Mouse (Mus musculus): ENCODE measurements at regions not wholly inside any gene's neighbourhood (a gene's known extent, or its start where the extent isn't known, plus 50 kb on each side); places are given as distances from the start of the nearest gene placed in this dataset.
A peak's percentile ranks its signal among the peaks of the same experiment; 100 is the strongest.

- H3K27ac ChIP-seq: no peak overlapping the region
- H3K9me3 ChIP-seq: no peaks in the 10 kb centered on the region
- H3K27me3 ChIP-seq: no peaks in the 10 kb centered on the region
- no peak overlapping the region for H3K4me2 ChIP-seq (replicated peaks)
- no peaks in the 10 kb centered on the region for H3K36me3 ChIP-seq
- H3K4me3 ChIP-seq: no peak overlapping the region
- no peak overlapping the region for H3K9ac ChIP-seq
- WGBS: 78% methylated on average over 5 of the region's 5 CpGs
- H3K4me1 ChIP-seq: no peaks in the 10 kb centered on the region
- ATAC-seq (ENCODE audit: low FRiP score, low read depth): no peak
Observed at GRCm38 (mm10) chrX:57869648-57870047, 152.9 kb upstream of the Zic3 start.

DNA sequence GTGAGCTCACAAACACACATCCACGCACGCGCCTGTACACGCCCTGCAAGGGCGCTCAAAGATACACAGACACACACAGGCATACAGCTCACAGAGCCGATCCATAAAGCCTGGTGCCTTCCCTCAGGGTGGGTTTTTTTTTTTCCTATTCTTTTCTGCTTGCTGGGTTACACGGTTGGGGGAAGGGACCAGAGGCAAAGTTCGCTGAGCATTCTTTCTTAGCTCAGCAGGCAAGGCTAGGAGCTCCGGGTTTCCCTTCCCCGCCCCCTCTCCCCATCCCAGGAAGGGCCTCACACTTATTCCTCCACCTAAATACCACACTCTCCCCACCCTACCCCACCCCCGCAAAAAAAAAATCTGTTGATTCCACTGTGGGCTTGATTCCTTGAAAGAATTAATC is 105.8 kb upstream of the Zic3 start:
- no peak for ATAC-seq (ENCODE audit: low FRiP score, low read depth)
- peaks cover 35% of the 10 kb centered on the region for H3K27me3 ChIP-seq
- peak overlapping the region; percentile 41 for H3K4me2 ChIP-seq (replicated peaks)
- no peak overlapping the region for H3K9ac ChIP-seq
- no peak overlapping the region for H3K27ac ChIP-seq
- no peaks in the 10 kb centered on the region for H3K4me1 ChIP-seq
- H3K9me3 ChIP-seq: no peaks in the 10 kb centered on the region
- no peaks in the 10 kb centered on the region for H3K36me3 ChIP-seq
- 22% methylated on average over 11 of the region's 11 CpGs for WGBS
- H3K4me3 ChIP-seq: peak overlapping the region; percentile 7; the same call in 1 of the 2 replicates

DNA sequence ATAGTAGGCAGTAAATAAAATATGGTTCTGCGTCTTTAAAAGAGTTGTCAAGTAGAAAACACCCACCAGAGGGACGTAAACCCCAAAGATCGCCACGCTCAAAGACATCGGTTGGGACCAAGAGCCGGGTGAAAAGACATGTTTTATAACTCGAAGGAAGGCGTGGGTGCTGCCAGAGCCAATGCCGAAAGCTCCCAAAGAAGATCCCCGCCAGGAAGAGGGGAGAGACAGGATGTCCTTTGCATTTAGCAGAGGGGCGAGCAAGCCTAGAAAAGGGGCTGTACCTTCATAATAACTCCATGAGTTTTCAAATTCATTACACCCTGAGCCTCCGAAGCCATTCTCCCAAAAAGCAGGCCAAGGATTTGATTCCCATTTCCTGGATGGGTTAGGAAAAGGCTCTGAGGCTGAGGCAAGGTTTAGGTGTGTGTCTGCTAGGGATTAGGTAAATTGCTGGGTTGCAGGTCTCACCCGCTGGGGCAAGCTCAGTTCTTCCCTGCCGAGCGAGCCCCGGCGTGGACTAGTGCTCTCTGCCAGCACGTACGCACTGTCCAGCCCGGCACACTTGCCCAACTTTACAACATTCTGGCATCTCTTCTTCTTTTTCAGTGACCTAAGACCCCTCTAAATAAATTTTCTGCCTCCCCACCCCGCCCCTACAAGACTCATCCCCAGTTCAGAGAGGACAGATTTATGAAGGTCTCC is 104.9 kb upstream of the Zic3 start:
- Histone ChIP-seq H3K9me3 (no peaks in the 10 kb centered on the region), H3K27ac (no peak overlapping the region), H3K9ac (no peak overlapping the region), H3K27me3 (peaks cover 42% of the 10 kb centered on the region), H3K4me2 (replicated peaks) (peak overlapping the region; percentile 41), H3K4me3 (peak overlapping the region; percentile 7; the same call in 1 of the 2 replicates), H3K36me3 (no peaks in the 10 kb centered on the region), H3K4me1 (no peaks in the 10 kb centered on the region)
- no peak for ATAC-seq (ENCODE audit: low FRiP score, low read depth)
- 10% methylated on average over 21 of the region's 21 CpGs for WGBS

- no peak overlapping the region for H3K9ac ChIP-seq
- 0 out of 2 replicates have a peak overlapping the region, but pooled peaks have one; percentile 7 for H3K4me3 ChIP-seq
- H3K9me3 ChIP-seq: no peaks in the 10 kb centered on the region
- H3K36me3 ChIP-seq: no peaks in the 10 kb centered on the region
- ATAC-seq (ENCODE audit: low FRiP score, low read depth): no peak
- peaks cover 50% of the 10 kb centered on the region for H3K27me3 ChIP-seq
- no peaks in the 10 kb centered on the region for H3K4me1 ChIP-seq
- no peak overlapping the region for H3K27ac ChIP-seq
- no peak overlapping the region for H3K4me2 ChIP-seq (replicated peaks)
- WGBS: 17% methylated on average over 23 of the region's 25 CpGs
Observed at GRCm38 (mm10) chrX:57918181-57919115, 104.1 kb upstream of the Zic3 start.

DNA sequence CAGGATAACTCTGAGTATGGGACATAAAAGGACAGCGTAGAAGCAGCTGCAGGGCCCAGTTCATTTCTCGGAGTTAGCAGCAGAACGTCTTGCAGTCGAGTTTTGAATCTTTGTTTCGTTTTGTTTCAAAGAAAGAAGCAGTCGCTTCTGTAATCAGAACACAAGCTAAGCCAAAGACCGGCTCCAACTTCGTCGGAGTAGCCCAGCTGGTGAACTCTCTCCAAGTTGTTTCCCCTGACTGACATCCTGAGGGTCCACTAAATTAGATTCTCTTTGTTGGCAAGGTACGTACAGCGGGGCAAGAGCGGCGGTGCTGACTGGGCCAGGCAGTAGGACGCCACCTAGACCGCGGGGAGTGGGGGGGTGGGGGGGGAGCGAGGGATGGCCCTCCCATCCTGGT is 102.6 kb upstream of the Zic3 start:
- no peak overlapping the region for H3K27ac ChIP-seq
- peaks cover 50% of the 10 kb centered on the region for H3K27me3 ChIP-seq
- no peaks in the 10 kb centered on the region for H3K9me3 ChIP-seq
- no peak for ATAC-seq (ENCODE audit: low FRiP score, low read depth)
- 23% methylated on average over 17 of the region's 17 CpGs for WGBS
- peak overlapping the region; percentile 27 for H3K4me3 ChIP-seq
- no peak overlapping the region for H3K9ac ChIP-seq
- no peaks in the 10 kb centered on the region for H3K4me1 ChIP-seq
- no peaks in the 10 kb centered on the region for H3K36me3 ChIP-seq
- peak overlapping the region; percentile 53 for H3K4me2 ChIP-seq (replicated peaks)

DNA sequence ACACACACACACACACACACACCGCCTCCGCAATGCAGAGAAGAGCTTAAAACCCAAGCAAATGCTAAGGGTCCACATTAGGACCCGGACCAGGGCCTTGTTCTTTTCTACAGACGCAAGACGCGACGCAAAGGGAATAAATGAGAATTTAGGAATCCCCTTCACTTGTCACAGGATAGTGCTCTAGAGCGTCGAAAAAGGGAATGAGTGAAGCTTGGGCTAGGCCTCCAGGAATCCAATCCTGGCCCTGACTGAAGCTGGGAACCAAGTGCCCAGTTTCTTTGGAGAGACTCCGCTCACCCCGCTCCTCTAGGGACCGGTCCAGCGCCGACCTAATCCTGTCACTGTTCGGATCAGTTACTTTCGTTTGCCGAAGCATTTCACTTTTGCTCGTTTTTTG is 102.1 kb upstream of the Zic3 start:
- Histone ChIP-seq H3K36me3 (no peaks in the 10 kb centered on the region), H3K9me3 (no peaks in the 10 kb centered on the region), H3K4me3 (peak overlapping the region; percentile 27; the same call in 1 of the 2 replicates), H3K9ac (no peak overlapping the region), H3K4me2 (replicated peaks) (peak overlapping the region; percentile 53), H3K27ac (no peak overlapping the region), H3K4me1 (no peaks in the 10 kb centered on the region), H3K27me3 (peaks cover 50% of the 10 kb centered on the region)
- 27% methylated on average over 18 of the region's 18 CpGs for WGBS
- no peak for ATAC-seq (ENCODE audit: low FRiP score, low read depth)

- H3K4me1 ChIP-seq: no peaks in the 10 kb centered on the region
- H3K27me3 ChIP-seq: peaks cover 52% of the 10 kb centered on the region
- ATAC-seq (ENCODE audit: low FRiP score, low read depth): no peak
- H3K9me3 ChIP-seq: no peaks in the 10 kb centered on the region
- WGBS: 14% methylated on average over 16 of the region's 16 CpGs
- H3K36me3 ChIP-seq: no peaks in the 10 kb centered on the region
- 0 out of 2 replicates have a peak overlapping the region, but pooled peaks have one; percentile 7 for H3K4me3 ChIP-seq
- H3K4me2 ChIP-seq (replicated peaks): peak overlapping the region; percentile 53
- no peak overlapping the region for H3K27ac ChIP-seq
- H3K9ac ChIP-seq: no peak overlapping the region
Observed at GRCm38 (mm10) chrX:57921294-57921693, 101.2 kb upstream of the Zic3 start.

DNA sequence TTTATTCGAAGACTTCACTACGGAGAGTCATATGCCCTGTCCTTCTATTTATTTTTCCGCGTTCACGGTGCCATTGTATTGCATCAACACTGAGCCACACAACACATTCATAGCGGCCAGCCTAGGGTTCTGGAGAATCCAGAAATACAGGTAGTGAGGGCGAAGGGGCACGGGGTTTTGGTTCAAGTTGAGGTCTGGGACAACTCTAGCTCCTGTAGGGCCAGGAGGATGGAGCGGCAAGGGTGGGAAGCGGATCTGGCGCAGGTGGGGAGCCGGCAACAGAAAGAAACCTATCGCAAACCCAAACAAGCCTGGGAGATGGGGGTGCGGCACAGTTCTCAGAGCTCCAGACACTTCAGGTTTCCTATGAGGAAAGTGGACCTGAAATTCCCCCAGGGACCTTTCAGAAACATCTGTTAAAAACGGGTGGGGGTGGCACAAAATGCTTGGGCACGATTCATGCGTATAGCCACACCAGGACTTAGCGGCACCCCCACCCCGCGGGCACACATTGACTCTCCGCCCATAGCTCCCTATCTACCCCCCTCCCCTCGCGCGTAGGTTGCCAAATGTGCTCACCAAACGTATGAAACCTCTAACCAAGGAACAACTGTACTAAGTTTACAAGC is 100.6 kb upstream of the Zic3 start:
- Histone ChIP-seq H3K9me3 (no peaks in the 10 kb centered on the region), H3K4me3 (0 out of 2 replicates have a peak overlapping the region, but pooled peaks have one; percentile 8), H3K36me3 (no peaks in the 10 kb centered on the region), H3K27me3 (peaks cover 52% of the 10 kb centered on the region), H3K4me2 (replicated peaks) (peak overlapping the region; percentile 53), H3K27ac (no peak overlapping the region), H3K9ac (no peak overlapping the region), H3K4me1 (no peaks in the 10 kb centered on the region)
- 16% methylated on average over 25 of the region's 25 CpGs for WGBS
- ATAC-seq (ENCODE audit: low FRiP score, low read depth): no peak

- Histone ChIP-seq H3K27ac (no peak overlapping the region), H3K27me3 (peaks cover 41% of the 10 kb centered on the region), H3K9me3 (no peaks in the 10 kb centered on the region), H3K4me2 (replicated peaks) (no peak overlapping the region), H3K4me1 (no peaks in the 10 kb centered on the region), H3K36me3 (no peaks in the 10 kb centered on the region), H3K4me3 (no peak overlapping the region), H3K9ac (no peak overlapping the region)
- ATAC-seq (ENCODE audit: low FRiP score, low read depth): no peak
- 30% methylated on average over 5 of the region's 5 CpGs for WGBS
Observed at GRCm38 (mm10) chrX:57923836-57924235, 98.7 kb upstream of the Zic3 start.

- Histone ChIP-seq H3K27me3 (no peaks in the 10 kb centered on the region), H3K4me2 (replicated peaks) (no peak overlapping the region), H3K9me3 (no peaks in the 10 kb centered on the region), H3K4me3 (no peak overlapping the region), H3K4me1 (no peaks in the 10 kb centered on the region), H3K27ac (no peak overlapping the region), H3K9ac (no peak overlapping the region), H3K36me3 (no peaks in the 10 kb centered on the region)
- WGBS: 64% methylated on average over 3 of the region's 3 CpGs
- ATAC-seq (ENCODE audit: low FRiP score, low read depth): no peak
Observed at GRCm38 (mm10) chrX:57935621-57936020, 86.9 kb upstream of the Zic3 start.

- no peaks in the 10 kb centered on the region for H3K27me3 ChIP-seq
- H3K4me3 ChIP-seq: no peak overlapping the region
- 51% methylated on average over 6 of the region's 6 CpGs for WGBS
- H3K4me2 ChIP-seq (replicated peaks): no peak overlapping the region
- no peak overlapping the region for H3K27ac ChIP-seq
- no peaks in the 10 kb centered on the region for H3K4me1 ChIP-seq
- H3K9ac ChIP-seq: no peak overlapping the region
- no peak for ATAC-seq (ENCODE audit: low FRiP score, low read depth)
- H3K9me3 ChIP-seq: no peaks in the 10 kb centered on the region
- no peaks in the 10 kb centered on the region for H3K36me3 ChIP-seq
Observed at GRCm38 (mm10) chrX:57938248-57938836, 84.2 kb upstream of the Zic3 start.

DNA sequence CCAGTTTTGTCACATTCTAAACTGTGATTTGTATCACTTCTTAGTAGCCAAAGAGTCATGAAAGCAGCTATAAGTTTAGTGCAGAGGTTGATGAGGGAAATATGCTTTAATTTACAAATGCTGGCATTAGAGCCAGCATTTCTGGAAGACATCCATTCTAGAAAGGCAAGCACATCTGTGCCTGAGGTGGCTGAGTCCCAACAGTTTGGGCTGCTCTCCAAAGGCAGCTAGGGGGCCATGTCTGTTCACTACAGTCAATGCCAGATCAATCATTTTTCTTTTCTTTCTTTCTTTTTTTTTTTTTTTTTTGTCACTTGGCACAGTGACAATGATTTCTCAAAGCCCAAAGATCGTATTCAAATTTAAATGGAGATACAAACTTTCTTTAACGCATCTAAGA is 71.6 kb upstream of the Zic3 start:
- Histone ChIP-seq H3K27me3 (no peaks in the 10 kb centered on the region), H3K9ac (no peak overlapping the region), H3K36me3 (no peaks in the 10 kb centered on the region), H3K4me3 (no peak overlapping the region), H3K4me1 (no peaks in the 10 kb centered on the region), H3K4me2 (replicated peaks) (no peak overlapping the region), H3K27ac (no peak overlapping the region), H3K9me3 (no peaks in the 10 kb centered on the region)
- WGBS: 50% methylated on average over 2 of the region's 2 CpGs
- ATAC-seq (ENCODE audit: low FRiP score, low read depth): no peak
